Mouse (Mus musculus) adrenal gland, postnatal 36 days (tissue): ENCODE data around the gene Gadl1. TPM values are rescaled to one million over a fixed set of nuclear protein-coding genes. Genes with fewer than 3 reads are reported as not detected.

Source experiments
- DNase-seq, 2 experiments: peaks; one replicate each; pipeline ENCODE4 v3.0.0; 2021; ENCODE audit warnings: mixed read lengths in 1 of 2
- total RNA-seq, 2 experiments: library from RNA; stranded (reverse); gene quantifications; 2 replicates each; pipeline ENCODE4 v1.2.3; 2021

The Gadl1 gene
- total RNA-seq, 2 experiments from 2014 or later: 0.10 to 0.30 TPM

GRCm38 (mm10) chr9:115937915-115938314, 28.7 kb downstream of the Gadl1 start:
- DNase-seq: no peak

DNA sequence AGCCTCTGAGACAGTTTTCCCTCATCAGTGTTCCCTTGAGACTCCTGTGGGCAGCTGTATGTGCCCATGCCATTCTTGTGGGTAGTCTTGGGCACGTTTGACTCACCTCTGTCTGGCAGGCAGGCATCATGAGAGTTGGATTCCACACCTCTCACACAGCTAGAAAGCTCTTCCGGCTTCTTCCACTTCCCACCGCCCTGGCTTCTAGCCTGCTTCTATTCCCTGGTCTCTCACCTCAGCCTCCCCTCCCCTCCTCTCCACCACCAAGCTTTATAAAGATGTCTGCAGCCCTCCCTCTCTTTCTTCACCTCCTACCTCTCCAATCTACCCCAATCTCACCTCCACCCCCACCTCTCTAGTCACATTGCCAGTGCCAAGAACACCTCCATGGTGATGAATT, 30.2 kb downstream of the Gadl1 start:
- DNase-seq: no peak

DNA sequence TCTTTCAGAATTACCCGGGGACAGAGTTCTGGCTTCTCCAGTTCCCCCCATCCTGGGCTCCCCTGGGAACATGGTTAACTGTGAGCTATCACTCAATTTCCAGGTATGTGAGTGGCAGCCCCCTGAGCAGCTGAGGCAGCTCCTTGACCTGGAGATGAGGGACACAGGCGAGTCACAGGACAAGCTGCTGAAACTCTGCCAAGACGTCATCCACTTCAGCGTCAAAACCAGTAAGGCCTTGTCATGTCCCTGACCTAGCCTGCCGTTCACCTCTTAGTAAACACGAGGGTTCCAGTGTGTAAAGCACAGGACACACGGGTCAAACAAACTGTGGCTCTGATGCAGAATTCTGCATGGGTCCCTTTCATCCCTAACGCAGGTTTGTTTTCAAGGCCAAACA, 31.9 kb downstream of the Gadl1 start:
- peak; percentile 59 to 76 for DNase-seq

DNA sequence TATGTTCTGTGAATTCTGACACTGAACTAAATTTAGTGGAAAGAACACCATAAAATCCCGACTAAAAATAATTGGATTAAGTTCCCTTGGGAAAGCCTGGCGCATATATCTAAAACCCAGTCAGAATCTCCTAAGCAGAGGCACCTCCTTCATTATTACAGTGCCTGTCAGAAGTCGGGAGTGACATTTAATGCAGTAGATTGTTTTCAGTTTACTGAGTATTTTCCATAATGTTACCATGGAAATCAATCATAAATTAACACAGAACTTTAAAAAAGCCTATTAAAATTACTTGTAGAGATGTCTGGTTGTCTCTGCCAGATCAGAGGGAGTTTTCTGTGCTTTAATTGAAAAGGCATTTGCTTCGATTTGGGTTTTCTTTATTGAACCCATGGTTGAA, 33.2 kb downstream of the Gadl1 start:
- no peak for DNase-seq

DNA sequence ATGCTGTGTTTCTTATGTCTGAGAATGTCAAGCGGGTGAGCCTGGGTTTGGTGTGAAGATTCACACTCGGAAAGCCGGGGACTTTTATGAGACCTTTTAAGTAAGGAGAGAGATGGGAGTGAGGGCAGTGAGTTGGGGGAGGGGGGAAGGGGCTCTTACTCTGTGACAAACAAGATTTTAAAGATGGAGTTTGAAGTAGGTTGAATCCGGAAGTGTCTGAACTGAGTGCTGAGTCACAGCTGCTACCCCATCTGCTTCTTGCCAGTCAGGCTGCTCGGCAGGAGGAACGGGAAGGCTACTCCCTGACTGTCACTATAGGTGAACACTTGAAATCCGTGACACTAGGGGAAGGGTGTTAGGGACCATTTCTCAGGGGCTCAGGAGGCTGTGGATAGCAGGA, 33.7 kb downstream of the Gadl1 start:
- no peak for DNase-seq

DNA sequence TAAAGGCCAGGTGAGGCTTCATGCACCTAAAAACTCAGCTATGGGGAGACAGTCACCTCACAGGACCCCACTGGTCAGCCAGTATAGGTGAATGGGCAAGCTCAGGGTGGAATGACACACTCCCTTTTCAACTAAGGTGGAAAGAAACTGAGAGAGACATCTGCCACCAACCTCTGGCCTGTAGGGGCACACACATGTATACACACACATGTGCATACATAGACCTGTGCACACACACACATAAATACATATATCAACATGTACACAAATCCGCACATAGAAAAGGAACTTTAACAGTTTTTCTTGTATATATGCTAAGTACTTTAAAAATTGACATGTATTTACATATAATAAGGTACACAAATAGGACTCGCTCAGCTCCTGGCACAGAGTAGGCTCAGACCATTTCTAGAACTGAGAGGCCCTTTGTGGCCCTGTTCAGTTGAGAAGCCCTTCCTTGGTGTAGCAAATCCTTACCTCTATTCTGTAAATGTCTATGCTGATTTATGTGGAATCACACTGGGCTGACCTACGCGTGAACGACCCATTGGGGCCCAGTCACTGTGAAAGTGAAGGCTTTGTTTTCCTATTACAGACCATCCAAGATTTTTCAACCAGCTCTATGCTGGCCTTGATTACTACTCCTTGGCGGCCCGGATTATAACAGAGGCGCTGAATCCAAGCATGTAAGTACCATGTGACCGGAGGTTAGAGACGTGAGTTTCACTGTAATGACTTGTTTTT, 34.5 kb downstream of the Gadl1 start:
- DNase-seq: no peak

DNA sequence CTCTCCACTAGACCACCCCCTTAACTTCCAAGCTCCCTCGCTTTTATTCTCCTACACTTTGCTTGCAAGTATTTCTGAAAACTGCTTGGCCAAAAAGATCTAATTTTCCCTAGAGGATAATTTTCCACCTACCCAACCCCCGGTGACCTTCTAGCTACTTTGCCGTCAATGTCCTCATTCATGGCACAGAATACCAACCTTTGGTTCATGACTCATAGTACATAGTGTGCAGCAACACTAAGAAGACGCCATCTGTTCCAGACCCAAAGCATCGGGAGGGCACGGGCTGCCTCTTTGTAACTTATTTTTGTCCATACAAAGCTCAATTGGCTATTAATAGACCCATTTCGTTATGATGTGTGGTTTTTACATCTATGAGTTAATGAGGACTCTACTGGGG, 55.8 kb downstream of the Gadl1 start:
- peak in 1 of 2 experiments; percentile 50 for DNase-seq

GRCm38 (mm10) chr9:115966116-115966515, 56.9 kb downstream of the Gadl1 start:
- DNase-seq: peak; percentile 68 to 75

DNA sequence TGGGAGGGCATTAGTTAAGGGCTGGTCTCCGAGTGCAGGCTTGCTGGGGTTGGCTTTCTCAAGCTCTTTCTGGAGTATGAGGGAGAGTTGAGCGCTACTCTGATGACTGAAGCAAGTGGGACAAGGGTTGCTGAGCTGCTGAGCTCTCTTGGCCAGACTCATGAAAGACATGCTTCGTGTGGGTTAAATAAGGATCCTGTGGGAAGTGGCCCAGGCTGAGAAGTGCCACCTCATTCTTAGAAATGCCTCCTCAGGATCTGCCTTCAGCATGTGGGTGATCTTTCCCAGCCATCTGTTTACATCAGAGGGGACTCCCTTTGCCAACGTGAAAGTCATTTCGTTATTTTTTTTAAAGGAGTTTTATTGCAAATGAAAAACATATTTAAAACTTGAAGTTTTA, 57.5 kb downstream of the Gadl1 start:
- no peak for DNase-seq

DNA sequence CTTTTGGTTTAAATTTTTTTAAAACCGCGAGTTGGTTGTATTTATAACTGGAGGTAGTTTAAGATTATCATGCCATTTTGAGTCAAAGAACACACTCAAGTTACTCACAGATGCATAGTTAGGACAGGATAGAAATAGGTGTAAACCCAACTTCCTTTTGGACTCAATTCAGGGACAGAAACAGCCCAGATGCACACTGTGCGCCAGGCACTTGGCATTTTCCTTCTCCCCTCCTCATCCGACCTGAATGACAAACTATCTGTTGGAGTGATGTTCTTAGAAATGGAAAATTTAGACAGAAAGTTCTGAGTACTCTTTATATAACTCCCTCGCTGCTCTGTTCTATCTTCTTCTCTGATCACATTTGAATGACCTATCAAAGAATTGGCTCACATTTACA, 58.4 kb downstream of the Gadl1 start:
- no peak for DNase-seq

DNA sequence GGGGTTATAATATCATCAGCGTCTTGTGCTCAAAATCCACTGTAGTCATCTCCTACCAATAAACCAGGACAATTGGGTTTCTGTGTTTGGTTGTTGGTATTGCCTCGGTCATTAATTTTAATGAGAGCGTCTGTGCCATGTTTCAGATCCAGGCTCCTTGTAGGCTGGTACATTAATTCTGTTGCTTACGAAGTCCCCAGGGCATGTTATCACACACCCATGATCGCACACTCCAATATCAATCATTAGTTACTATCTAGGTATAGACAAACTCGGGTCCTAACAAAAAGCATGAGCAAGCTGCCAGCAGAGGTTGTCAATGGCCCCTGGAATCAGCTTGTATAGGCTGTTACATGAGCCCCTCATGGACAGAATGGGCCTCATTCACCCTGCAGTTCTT, 67.6 kb downstream of the Gadl1 start:
- no peak for DNase-seq

GRCm38 (mm10) chr9:115977598-115978240, 68.5 kb downstream of the Gadl1 start:
- DNase-seq: peak; percentile 46 to 56

DNA sequence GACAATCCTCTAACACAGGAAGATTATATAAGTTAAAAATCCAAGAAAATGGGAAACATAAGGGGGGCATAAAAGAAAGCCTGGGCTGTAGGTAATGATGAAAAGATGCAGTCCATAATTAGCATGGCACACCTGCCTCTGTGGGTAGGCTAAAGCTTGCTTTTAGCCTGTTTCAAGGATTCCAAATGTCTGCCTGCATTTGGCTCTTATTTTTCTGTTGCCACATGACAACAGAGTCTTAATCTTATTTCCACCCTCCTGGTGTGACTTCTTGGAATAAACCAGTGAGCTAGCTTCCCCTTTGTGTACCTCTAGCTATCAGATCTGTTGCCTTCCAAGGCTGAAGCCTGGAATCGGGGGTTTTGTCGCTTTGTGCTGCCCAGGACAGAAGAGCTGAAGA, 69.2 kb downstream of the Gadl1 start:
- DNase-seq: no peak

DNA sequence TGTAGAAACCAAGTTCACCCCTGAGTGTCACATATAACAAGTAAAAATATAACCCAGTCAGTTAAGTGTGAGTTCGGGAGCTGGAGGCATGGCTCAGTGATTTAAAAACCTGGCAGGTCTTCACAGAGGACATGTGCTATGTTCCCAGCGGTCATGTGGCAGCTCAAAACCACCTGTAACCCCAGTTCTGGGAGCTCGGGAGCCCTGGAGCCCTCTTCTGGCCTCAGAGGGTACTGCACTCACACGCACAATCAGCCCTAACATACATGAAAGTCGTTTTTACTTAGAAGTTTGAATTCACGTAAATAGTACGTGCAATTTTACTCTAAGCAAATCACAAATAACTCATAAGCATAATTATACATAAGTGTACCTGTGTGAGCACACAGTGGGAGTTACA, 81.4 kb downstream of the Gadl1 start:
- DNase-seq: no peak

DNA sequence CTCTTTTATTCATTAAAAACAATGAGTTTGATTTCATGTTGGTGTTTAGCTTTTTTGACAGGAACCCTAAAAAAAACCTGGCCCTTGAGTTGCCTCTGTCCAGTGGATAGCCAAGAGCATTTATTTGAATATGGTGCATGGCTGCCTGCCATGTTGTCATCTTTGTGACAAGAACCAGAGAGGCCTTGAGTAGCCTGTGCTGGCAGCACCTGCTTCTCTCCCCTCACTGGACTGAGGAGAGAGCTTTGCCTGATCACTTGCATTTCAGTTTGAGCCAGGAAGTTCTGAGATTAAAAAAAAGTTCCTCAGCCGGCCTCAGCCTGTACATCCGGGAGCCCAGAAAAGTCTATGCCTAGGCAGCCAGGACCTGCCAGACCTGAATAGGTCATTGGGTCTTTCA, 85.5 kb downstream of the Gadl1 start:
- peak; percentile 6 to 11 for DNase-seq

DNA sequence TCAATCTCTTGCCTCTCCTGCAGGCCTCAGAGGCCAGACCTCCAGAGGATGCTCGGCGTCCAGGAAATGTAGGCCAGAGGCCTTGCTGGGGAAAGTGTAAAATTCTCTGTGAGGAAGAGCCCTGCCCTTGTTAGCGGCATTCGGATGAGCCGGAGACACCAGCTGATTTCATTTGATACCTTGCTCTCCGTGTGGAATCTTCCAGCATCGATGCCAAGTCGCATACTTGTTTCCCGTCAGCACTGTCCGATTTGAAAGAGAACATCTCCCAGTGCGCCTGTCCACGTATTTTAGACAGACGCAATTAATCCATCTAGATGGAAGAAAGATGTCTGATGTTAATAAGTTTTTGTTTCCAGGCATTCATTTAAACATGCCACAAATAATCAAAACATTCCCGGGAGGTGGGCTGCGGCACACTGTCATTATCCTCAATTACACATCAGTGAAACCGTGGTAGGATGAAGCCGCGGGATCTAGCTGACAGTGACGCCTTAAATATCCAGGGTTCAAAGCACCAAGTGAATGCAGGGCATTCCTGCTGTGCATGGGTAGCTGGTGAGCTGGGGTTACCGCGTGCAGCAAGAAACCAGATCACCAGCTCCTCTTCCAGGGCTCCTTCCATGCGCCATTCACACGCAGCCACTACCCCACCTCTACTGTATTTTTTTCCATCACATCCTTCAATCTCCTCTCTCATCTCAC, 86.8 kb downstream of the Gadl1 start:
- no peak for DNase-seq

DNA sequence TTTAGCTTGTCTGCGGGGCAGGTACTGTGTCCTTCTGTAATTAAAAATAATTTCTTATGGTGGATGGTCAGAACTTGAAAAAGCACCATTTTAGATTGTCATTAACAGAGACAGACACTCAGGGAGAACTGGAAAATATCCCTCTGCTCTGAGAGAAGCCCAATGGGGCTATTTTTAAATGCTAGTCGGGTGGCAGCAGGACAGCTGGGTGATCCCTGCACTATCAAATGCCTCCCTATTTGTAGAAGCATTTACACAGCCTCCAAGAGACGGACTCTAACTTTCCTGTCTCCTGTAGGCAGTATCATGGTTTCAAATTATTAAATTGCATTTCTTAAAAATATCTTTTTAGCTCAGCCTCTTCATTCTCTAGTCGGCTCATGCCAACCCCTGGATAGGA, 89.1 kb downstream of the Gadl1 start:
- DNase-seq: no peak

DNA sequence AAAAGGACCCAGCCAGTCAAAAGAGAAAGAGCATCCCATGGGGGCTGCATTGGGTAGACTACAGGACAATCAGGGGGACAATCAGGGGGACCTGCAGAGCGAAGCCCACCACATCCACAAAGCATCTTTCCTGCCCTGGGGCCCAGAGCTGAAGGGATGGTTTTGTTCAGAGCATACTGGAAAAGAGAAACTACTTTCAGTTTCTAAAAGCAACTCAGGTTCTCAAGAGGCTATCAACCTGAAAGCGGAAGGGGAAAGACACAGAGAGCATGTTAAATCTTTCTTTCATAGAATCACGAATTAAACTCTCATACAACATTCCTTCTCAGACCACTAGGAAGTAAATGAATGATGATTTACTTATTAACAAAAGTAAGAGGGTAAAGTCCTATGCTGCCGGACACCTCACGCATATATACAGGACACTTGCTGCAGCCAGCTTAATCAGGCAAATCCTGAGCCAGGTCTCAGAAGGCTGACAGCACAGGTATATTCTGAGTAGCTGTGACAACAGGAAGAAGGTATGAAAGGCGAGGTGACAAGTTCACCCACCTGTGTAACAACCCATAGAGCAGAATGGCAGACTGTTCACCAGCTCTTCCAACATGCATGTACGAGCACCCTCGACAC, 90.2 kb downstream of the Gadl1 start:
- no peak for DNase-seq

DNA sequence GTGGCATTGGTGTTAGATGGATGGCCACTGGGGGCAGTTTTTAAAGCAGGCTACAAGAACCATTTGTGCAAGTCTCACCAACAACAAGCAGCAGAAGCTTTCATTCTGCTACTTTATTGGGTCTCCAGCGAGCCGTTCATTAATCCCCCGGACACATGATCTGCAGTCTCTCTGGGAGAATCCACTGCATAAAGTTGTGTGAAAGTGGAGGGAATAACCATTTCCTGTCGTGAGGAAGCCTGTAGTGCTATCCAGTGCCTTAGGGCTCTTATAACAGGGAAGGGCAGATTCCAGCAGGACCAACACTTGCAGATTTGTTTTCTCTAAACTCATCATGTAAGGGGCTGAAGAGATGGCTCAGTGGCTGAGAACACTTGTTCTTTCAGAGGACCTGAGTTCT, 104.7 kb downstream of the Gadl1 start:
- no peak for DNase-seq

- peak; percentile 16 to 19 for DNase-seq
These were observed 107.0 kb downstream of the Gadl1 start for GRCm38 (mm10) chr9:116016221-116016620.

- peak; percentile 42 to 47 for DNase-seq
These were observed 107.8 kb downstream of the Gadl1 start for GRCm38 (mm10) chr9:116017091-116017490.

DNA sequence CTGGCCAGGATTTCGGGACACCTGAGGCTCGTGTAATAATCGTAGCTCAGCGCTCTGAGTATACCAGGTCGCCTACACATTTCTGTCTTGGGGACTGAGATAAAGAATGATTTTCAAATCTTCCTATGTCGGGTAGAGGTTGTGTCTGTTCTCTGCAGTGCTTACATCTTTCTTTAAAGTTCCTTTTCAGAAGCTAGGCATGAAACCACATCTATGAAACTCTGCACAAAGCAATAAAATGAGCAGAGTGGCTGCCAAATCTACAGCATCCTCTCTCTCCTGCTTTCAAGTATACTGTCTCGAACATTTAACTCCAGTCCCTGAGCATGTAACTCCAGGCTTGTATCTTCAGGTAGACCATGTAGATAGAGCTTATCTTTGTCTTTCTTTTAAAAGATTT, 109.3 kb downstream of the Gadl1 start:
- no peak for DNase-seq

GRCm38 (mm10) chr9:116025371-116025770, 116.1 kb downstream of the Gadl1 start:
- no peak for DNase-seq
